Mouse (Mus musculus): ENCODE results near the gene Ube2d2b. TPM values are rescaled to one million over a fixed set of nuclear protein-coding genes. Genes with fewer than 3 reads are reported as not detected.

Ube2d2b gene
- polyA plus RNA-seq, 1 experiment, result not detected

- 23% methylated on average over 2 of the region's 2 CpGs for WGBS
- DNase-seq, result peak; percentile 24
- no peak overlapping the region for H3K27ac ChIP-seq (ENCODE audit: insufficient read depth, low read depth, low read length)
- TF ChIP-seq CTCF (conservative IDR thresholded peaks at IDR 0.05; ENCODE audit: insufficient read depth, insufficient read length, low read depth, low read length), result no peak
- TF ChIP-seq POLR2A (IDR thresholded peaks at IDR 0.05; ENCODE audit: low read depth, low read length), result no peak
- peaks cover 10% of the 10 kb centered on the region for H3K36me3 ChIP-seq (ENCODE audit: control insufficient read depth, insufficient read depth, low read length)
- no peak overlapping the region for H3K4me3 ChIP-seq (ENCODE audit: insufficient read depth, low read depth, low read length)
- H3K4me1 ChIP-seq (ENCODE audit: control insufficient read depth, insufficient read depth, low read length), result peaks cover 9% of the 10 kb centered on the region; the same call in 1 of the 2 replicates
- H3K27me3 ChIP-seq (replicated peaks; ENCODE audit: control insufficient read depth, insufficient read depth, low read length), result no peaks in the 10 kb centered on the region
Measured at GRCm38 (mm10) chr5:107793927-107794326, 36.0 kb upstream of the Ube2d2b start.

GRCm38 (mm10) chr5:107798290-107798689 is 31.6 kb upstream of the Ube2d2b start:
- peaks cover 10% of the 10 kb centered on the region for H3K36me3 ChIP-seq (ENCODE audit: control insufficient read depth, insufficient read depth, low read length)
- no peak for DNase-seq
- WGBS, result 83% methylated on average over 6 of the region's 6 CpGs
- 0 out of 2 replicates have a peak, but pooled peaks cover under 1% of the 10 kb centered on the region for H3K4me1 ChIP-seq (ENCODE audit: control insufficient read depth, insufficient read depth, low read length)
- no peaks in the 10 kb centered on the region for H3K27me3 ChIP-seq (replicated peaks; ENCODE audit: control insufficient read depth, insufficient read depth, low read length)
- no peak overlapping the region for H3K27ac ChIP-seq (ENCODE audit: insufficient read depth, low read depth, low read length)
- H3K4me3 ChIP-seq (ENCODE audit: insufficient read depth, low read depth, low read length), result no peak overlapping the region
- TF ChIP-seq CTCF (conservative IDR thresholded peaks at IDR 0.05; ENCODE audit: insufficient read depth, insufficient read length, low read depth, low read length) (no peak), POLR2A (IDR thresholded peaks at IDR 0.05; ENCODE audit: low read depth, low read length) (no peak)

DNA sequence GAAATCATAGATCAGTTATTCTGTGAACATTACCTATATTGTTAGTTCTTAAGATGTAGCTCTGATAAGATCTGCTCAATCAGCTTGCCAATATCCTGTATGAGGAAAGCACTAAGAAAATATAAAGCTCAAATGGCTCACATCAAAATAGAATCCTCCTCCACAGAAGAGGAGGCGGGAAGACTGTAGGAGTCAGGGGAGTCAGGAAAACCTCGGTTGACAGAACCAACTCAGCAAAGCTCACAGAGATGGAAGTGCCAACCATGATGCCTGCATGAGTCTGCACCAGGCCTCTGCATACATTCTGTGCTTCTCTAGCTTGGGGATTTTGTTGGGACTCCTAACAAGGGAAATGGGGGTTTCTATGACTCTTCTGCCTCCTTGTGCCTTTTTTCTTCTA is 28.7 kb upstream of the Ube2d2b start:
- Histone ChIP-seq H3K4me1 (ENCODE audit: control insufficient read depth, insufficient read depth, low read length) (no peaks in the 10 kb centered on the region), H3K4me3 (ENCODE audit: insufficient read depth, low read depth, low read length) (no peak overlapping the region), H3K27me3 (replicated peaks; ENCODE audit: control insufficient read depth, insufficient read depth, low read length) (no peaks in the 10 kb centered on the region), H3K36me3 (ENCODE audit: control insufficient read depth, insufficient read depth, low read length) (peaks cover 8% of the 10 kb centered on the region), H3K27ac (ENCODE audit: insufficient read depth, low read depth, low read length) (no peak overlapping the region)
- TF ChIP-seq POLR2A (IDR thresholded peaks at IDR 0.05; ENCODE audit: low read depth, low read length), result no peak
- TF ChIP-seq CTCF (conservative IDR thresholded peaks at IDR 0.05; ENCODE audit: insufficient read depth, insufficient read length, low read depth, low read length), result no peak
- WGBS, result 63% methylated on average over 2 of the region's 2 CpGs
- DNase-seq, result no peak

GRCm38 (mm10) chr5:107802621-107803020 is 27.3 kb upstream of the Ube2d2b start:
- TF ChIP-seq POLR2A (IDR thresholded peaks at IDR 0.05; ENCODE audit: low read depth, low read length) (no peak), CTCF (conservative IDR thresholded peaks at IDR 0.05; ENCODE audit: insufficient read depth, insufficient read length, low read depth, low read length) (no peak)
- H3K4me3 ChIP-seq (ENCODE audit: insufficient read depth, low read depth, low read length), result no peak overlapping the region
- peaks cover 6% of the 10 kb centered on the region for H3K36me3 ChIP-seq (ENCODE audit: control insufficient read depth, insufficient read depth, low read length)
- H3K4me1 ChIP-seq (ENCODE audit: control insufficient read depth, insufficient read depth, low read length), result no peaks in the 10 kb centered on the region
- H3K27ac ChIP-seq (ENCODE audit: insufficient read depth, low read depth, low read length), result no peak overlapping the region
- DNase-seq, result no peak
- no peaks in the 10 kb centered on the region for H3K27me3 ChIP-seq (replicated peaks; ENCODE audit: control insufficient read depth, insufficient read depth, low read length)

DNA sequence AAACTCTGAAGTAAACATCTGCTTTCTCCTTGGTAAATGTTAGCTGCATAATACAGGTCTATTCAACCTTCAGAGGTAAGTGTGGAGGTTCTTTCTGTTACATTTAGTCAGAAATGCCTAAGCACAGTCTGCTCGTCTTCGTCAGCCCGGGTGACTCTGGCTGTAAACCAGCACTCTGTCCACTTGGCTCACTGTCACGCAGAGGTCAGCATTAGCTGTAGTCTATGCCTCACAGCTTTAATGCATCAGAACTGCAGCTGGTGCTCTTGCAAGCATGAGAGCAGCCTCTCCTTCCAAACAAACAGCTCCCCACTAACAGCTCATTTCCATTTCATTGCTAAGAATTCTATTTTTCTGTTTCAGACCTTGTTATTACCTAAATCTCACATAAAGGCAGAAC is 22.4 kb upstream of the Ube2d2b start:
- no peaks in the 10 kb centered on the region for H3K4me1 ChIP-seq (ENCODE audit: control insufficient read depth, insufficient read depth, low read length)
- H3K36me3 ChIP-seq (ENCODE audit: control insufficient read depth, insufficient read depth, low read length), result peaks cover 4% of the 10 kb centered on the region
- no peak for TF ChIP-seq POLR2A (IDR thresholded peaks at IDR 0.05; ENCODE audit: low read depth, low read length)
- no peak for TF ChIP-seq CTCF (conservative IDR thresholded peaks at IDR 0.05; ENCODE audit: insufficient read depth, insufficient read length, low read depth, low read length)
- DNase-seq, result peak; percentile 19
- no peaks in the 10 kb centered on the region for H3K27me3 ChIP-seq (replicated peaks; ENCODE audit: control insufficient read depth, insufficient read depth, low read length)
- no peak overlapping the region for H3K27ac ChIP-seq (ENCODE audit: insufficient read depth, low read depth, low read length)
- H3K4me3 ChIP-seq (ENCODE audit: insufficient read depth, low read depth, low read length), result no peak overlapping the region
- WGBS, result 44% methylated on average over 4 of the region's 4 CpGs

DNA sequence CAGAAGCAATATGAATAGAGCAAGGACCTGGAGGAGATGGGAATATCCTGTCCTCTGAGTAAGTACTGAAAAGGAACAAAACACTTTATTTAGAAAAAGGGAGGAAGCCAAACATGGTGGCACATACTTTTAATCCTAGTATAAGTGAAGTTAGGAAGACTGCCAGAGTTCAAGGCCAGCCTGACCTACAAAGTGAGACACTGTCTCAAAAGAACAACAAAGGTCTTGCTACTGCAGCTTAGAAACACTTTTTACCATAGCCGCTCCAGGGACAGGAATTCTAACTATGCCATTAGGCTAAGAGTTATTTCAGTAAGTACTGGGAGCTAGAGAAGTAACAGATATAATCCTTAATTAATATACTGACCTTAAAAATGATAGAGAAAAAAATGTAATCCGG is 15.2 kb upstream of the Ube2d2b start:
- no peak for DNase-seq
- Histone ChIP-seq H3K4me3 (ENCODE audit: insufficient read depth, low read depth, low read length) (no peak overlapping the region), H3K27ac (ENCODE audit: insufficient read depth, low read depth, low read length) (no peak overlapping the region), H3K36me3 (ENCODE audit: control insufficient read depth, insufficient read depth, low read length) (peaks cover 8% of the 10 kb centered on the region), H3K4me1 (ENCODE audit: control insufficient read depth, insufficient read depth, low read length) (no peaks in the 10 kb centered on the region), H3K27me3 (replicated peaks; ENCODE audit: control insufficient read depth, insufficient read depth, low read length) (no peaks in the 10 kb centered on the region)
- WGBS, result 76% methylated on average over 2 of the region's 2 CpGs
- no peak for TF ChIP-seq POLR2A (IDR thresholded peaks at IDR 0.05; ENCODE audit: low read depth, low read length)

DNA sequence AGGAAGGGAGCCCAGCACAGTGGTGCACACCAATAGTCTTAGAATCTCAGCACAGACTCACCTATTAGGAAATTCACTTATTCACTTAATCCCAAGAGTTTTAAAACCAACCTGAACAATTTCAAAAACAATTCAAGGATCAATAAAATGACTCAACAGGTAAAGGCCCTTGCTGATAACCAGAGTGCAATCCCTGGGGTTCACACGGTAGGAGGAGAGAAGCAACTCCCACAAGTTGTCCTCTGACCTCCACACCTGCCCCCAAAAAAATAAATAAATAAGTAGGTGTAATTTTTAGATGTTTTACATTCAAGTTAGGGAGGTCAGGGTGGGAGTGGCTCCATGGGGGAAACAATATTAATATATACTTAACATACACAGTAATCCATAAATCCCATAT is 7.4 kb upstream of the Ube2d2b start:
- no peaks in the 10 kb centered on the region for H3K27me3 ChIP-seq (replicated peaks; ENCODE audit: control insufficient read depth, insufficient read depth, low read length)
- DNase-seq, result no peak
- WGBS, result 62% methylated on average over 1 of the region's 1 CpGs
- no peak overlapping the region for H3K4me3 ChIP-seq (ENCODE audit: insufficient read depth, low read depth, low read length)
- H3K36me3 ChIP-seq (ENCODE audit: control insufficient read depth, insufficient read depth, low read length), result no peaks in the 10 kb centered on the region; the same call in 1 of the 2 replicates
- TF ChIP-seq POLR2A (IDR thresholded peaks at IDR 0.05; ENCODE audit: low read depth, low read length), result no peak
- TF ChIP-seq CTCF (conservative IDR thresholded peaks at IDR 0.05; ENCODE audit: insufficient read depth, insufficient read length, low read depth, low read length), result no peak
- H3K4me1 ChIP-seq (ENCODE audit: control insufficient read depth, insufficient read depth, low read length), result no peaks in the 10 kb centered on the region
- no peak overlapping the region for H3K27ac ChIP-seq (ENCODE audit: insufficient read depth, low read depth, low read length)

- WGBS, result 82% methylated on average over 3 of the region's 3 CpGs
- Histone ChIP-seq H3K4me3 (ENCODE audit: insufficient read depth, low read depth, low read length) (no peak overlapping the region), H3K36me3 (ENCODE audit: control insufficient read depth, insufficient read depth, low read length) (no peaks in the 10 kb centered on the region), H3K27ac (ENCODE audit: insufficient read depth, low read depth, low read length) (no peak overlapping the region), H3K4me1 (ENCODE audit: control insufficient read depth, insufficient read depth, low read length) (no peaks in the 10 kb centered on the region; the same call in 1 of the 2 replicates), H3K27me3 (replicated peaks; ENCODE audit: control insufficient read depth, insufficient read depth, low read length) (no peaks in the 10 kb centered on the region)
- DNase-seq, result no peak
- no peak for TF ChIP-seq CTCF (conservative IDR thresholded peaks at IDR 0.05; ENCODE audit: insufficient read depth, insufficient read length, low read depth, low read length)
- no peak for TF ChIP-seq POLR2A (IDR thresholded peaks at IDR 0.05; ENCODE audit: low read depth, low read length)
Measured at GRCm38 (mm10) chr5:107831351-107831750, 1.5 kb downstream of the Ube2d2b start.

All from kidney, adult 2 months (tissue).